8 mouse cellular contexts compared by ENCODE assay signal in genomic region chr3:132949791-132950528, GRCm38 (mm10). TPM values are rescaled to one million over a fixed set of nuclear protein-coding genes. Genes with fewer than 3 reads are reported as not detected.
A peak's percentile ranks its signal among the peaks of the same experiment; 100 is the strongest.
DNase-seq lines count a peak whose midpoint lies in the region; ATAC-seq and TF ChIP-seq lines count a peak whose summit lies in the region.

TSS of gene Npnt (minus strand) at chr3:132950291.

- H3K9ac ChIP-seq in midbrain, embryonic 16.5 days (ENCODE audit: low read depth, low read length) = peak within 1 kb of the TSS; percentile 75

- no peaks in the 10 kb centered on the region for H3K9me3 ChIP-seq in midbrain, embryonic 16.5 days (replicated peaks; ENCODE audit: control insufficient read depth, low read length, poor library complexity, severe bottlenecking)

- peak within 1 kb of the TSS; percentile 97 for H3K4me2 ChIP-seq in midbrain, embryonic 16.5 days (ENCODE audit: low read length)

- no peaks in the 10 kb centered on the region for H3K27me3 ChIP-seq in kidney, adult 2 months (replicated peaks; ENCODE audit: control insufficient read depth, insufficient read depth, low read length)
- H3K27me3 ChIP-seq in midbrain, embryonic 16.5 days (ENCODE audit: control insufficient read depth, insufficient read depth, low read depth, low read length) = no peaks in the 10 kb centered on the region

- TF ChIP-seq POLR2A in kidney, adult 2 months (IDR thresholded peaks at IDR 0.05; ENCODE audit: low read depth, low read length) = no peak

- H3K4me1 ChIP-seq in kidney, adult 2 months (ENCODE audit: control insufficient read depth, insufficient read depth, low read length) = peaks cover 4% of the 10 kb centered on the region; the same call in 1 of the 2 replicates
- peaks cover 8% of the 10 kb centered on the region for H3K4me1 ChIP-seq in midbrain, embryonic 16.5 days (ENCODE audit: control insufficient read depth, insufficient read depth, low read length)

- 1% methylated on average over 82 of the region's 82 CpGs for WGBS in kidney, adult 2 months
- WGBS in midbrain, embryonic 16.5 days = 0% methylated on average over 60 of the region's 82 CpGs

- peak within 1 kb of the TSS; percentile 68 for H3K4me3 ChIP-seq in kidney, adult 2 months (ENCODE audit: insufficient read depth, low read depth, low read length)
- peak within 1 kb of the TSS; percentile 75 for H3K4me3 ChIP-seq in midbrain, embryonic 16.5 days (ENCODE audit: low read depth, low read length)

- no peak for DNase-seq in frontal cortex, adult 2 months (ENCODE audit: extremely low spot score in 1 of 2, low spot score in 1 of 2)
- DNase-seq in frontal cortex, postnatal 25 days (ENCODE audit: low spot score in 2 of 2) = no peak
- DNase-seq in adrenal gland, postnatal 36 days = peak; percentile 51 to 54
- DNase-seq in gastrocnemius, postnatal 4 days (ENCODE audit: low spot score in 2 of 2) = peak in 1 of 2 experiments; percentile 18
- DNase-seq in kidney, adult 2 months = peak; percentile 64
- DNase-seq in liver = peak; percentile 31
- peak; percentile 55 for DNase-seq in thymus, postnatal 0 days (ENCODE audit: low spot score)

- no peaks in the 10 kb centered on the region for H3K36me3 ChIP-seq in kidney, adult 2 months (ENCODE audit: control insufficient read depth, insufficient read depth, low read length)
- no peaks in the 10 kb centered on the region for H3K36me3 ChIP-seq in midbrain, embryonic 16.5 days (ENCODE audit: control insufficient read depth, insufficient read depth, low read length)

- ATAC-seq in midbrain, embryonic 16.5 days = peak; percentile 87

- peak within 1 kb of the TSS; percentile 6 for H3K27ac ChIP-seq in kidney, adult 2 months (ENCODE audit: insufficient read depth, low read depth, low read length)
- 0 out of 2 replicates have a peak within 1 kb of the TSS, but pooled peaks have one; percentile 19 for H3K27ac ChIP-seq in midbrain, embryonic 16.5 days (ENCODE audit: low read length)

- 0 out of 2 replicates have a peak, but pooled peaks have one; percentile 16 for TF ChIP-seq CTCF in kidney, adult 2 months (conservative IDR thresholded peaks at IDR 0.05; ENCODE audit: insufficient read depth, insufficient read length, low read depth, low read length)

RNA-seq across cellular contexts. Expression of gene Npnt, which starts in this region (rescaled TPM):
- polyA plus RNA-seq in frontal cortex, adult 2 months (2012; rRNA removed) = 11.7 and 12.4 TPM in 2 replicates
- 10 to 100 TPM; 16.5 to 16.9 TPM for total RNA-seq in adrenal gland, postnatal 36 days (2021)
- 10 to 100 TPM; 47.9 to 66.2 TPM for total RNA-seq in gastrocnemius, postnatal 4 days (2021)
- polyA plus RNA-seq in kidney, adult 2 months (2012; rRNA removed) = 119 and 132 TPM in 2 replicates
- 25.5 and 33.0 TPM in 2 replicates for polyA plus RNA-seq in midbrain, embryonic 16.5 days (2015; fragmentation: Nextera tagmentation; extraction: Ambion mirVana)
- 14.4 and 15.7 TPM in 2 replicates for polyA plus RNA-seq in thymus, postnatal 0 days (2015; fragmentation: Nextera tagmentation; extraction: Ambion mirVana)

Comparison
In these comparisons a context has a peak if more than half of its experiments do, and no peak if none do; other contexts are left out.
1. DNase-seq: peak in adrenal gland, postnatal 36 days (2 of 2), kidney, adult 2 months (single experiment), liver (single experiment) and thymus, postnatal 0 days (single experiment); none in frontal cortex, adult 2 months (0 of 2) and frontal cortex, postnatal 25 days (0 of 2).